Mouse (Mus musculus): ENCODE measurements at regions not wholly inside any gene's neighbourhood (a gene's known extent, or its start where the extent isn't known, plus 50 kb on each side); places are given as distances from the start of the nearest gene placed in this dataset.

- Histone ChIP-seq H3K36me3 (ENCODE audit: control insufficient read depth, insufficient read depth, low read length) (no peaks in the 10 kb centered on the region), H3K4me1 (ENCODE audit: control insufficient read depth, insufficient read depth, low read length) (no peaks in the 10 kb centered on the region), H3K4me2 (ENCODE audit: low read length) (no peak overlapping the region), H3K27me3 (ENCODE audit: control insufficient read depth, insufficient read depth, low read depth, low read length) (no peaks in the 10 kb centered on the region), H3K27ac (ENCODE audit: low read length) (no peak overlapping the region), H3K4me3 (ENCODE audit: low read depth, low read length) (no peak overlapping the region), H3K9me3 (replicated peaks; ENCODE audit: control insufficient read depth, low read length, poor library complexity, severe bottlenecking) (no peaks in the 10 kb centered on the region), H3K9ac (ENCODE audit: low read depth, low read length) (no peak overlapping the region)
- 74% methylated on average over 4 of the region's 4 CpGs for WGBS
- ATAC-seq: no peak
Measured at GRCm38 (mm10) chr3:144049270-144049669, 155.8 kb downstream of the Lmo4 start.

GRCm38 (mm10) chr3:144044366-144044765 is 160.7 kb downstream of the Lmo4 start:
- no peak for ATAC-seq

DNA sequence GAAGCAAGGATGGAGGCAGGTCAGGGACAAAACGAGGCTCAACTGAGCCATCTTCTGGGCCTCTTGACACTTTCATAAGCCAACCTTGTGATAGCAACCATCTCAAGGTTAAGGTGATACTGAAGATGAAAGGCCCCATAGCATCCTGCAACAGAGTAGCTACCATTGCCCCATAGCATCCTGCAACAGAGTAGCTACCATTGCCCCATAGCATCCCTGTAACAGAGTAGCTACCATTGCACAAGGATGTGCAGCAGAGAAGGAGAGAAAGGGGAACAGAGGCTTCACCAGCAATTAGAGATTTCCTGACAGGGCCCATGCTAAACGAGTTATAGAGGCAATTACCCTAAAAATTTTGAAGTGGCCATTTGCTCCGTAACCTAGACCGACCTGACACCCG is 163.2 kb downstream of the Lmo4 start:
- 82% methylated on average over 5 of the region's 5 CpGs for WGBS
- Histone ChIP-seq H3K9ac (ENCODE audit: low read depth, low read length) (no peak overlapping the region), H3K9me3 (replicated peaks; ENCODE audit: control insufficient read depth, low read length, poor library complexity, severe bottlenecking) (0 out of 2 replicates have a peak, but pooled peaks cover 2% of the 10 kb centered on the region), H3K36me3 (ENCODE audit: control insufficient read depth, insufficient read depth, low read length) (no peaks in the 10 kb centered on the region), H3K4me2 (ENCODE audit: low read length) (no peak overlapping the region), H3K4me3 (ENCODE audit: low read depth, low read length) (no peak overlapping the region), H3K27me3 (ENCODE audit: control insufficient read depth, insufficient read depth, low read depth, low read length) (no peaks in the 10 kb centered on the region), H3K27ac (ENCODE audit: low read length) (no peak overlapping the region), H3K4me1 (ENCODE audit: control insufficient read depth, insufficient read depth, low read length) (no peaks in the 10 kb centered on the region)
- ATAC-seq: no peak

More at GRCm38 (mm10) chr3:144044366-144044765, 160.7 kb downstream of the Lmo4 start:
- Histone ChIP-seq H3K27ac (ENCODE audit: low read length) (no peak overlapping the region), H3K9ac (ENCODE audit: low read depth, low read length) (no peak overlapping the region), H3K4me2 (ENCODE audit: low read length) (no peak overlapping the region), H3K4me3 (ENCODE audit: low read depth, low read length) (no peak overlapping the region), H3K27me3 (ENCODE audit: control insufficient read depth, insufficient read depth, low read depth, low read length) (no peaks in the 10 kb centered on the region), H3K9me3 (replicated peaks; ENCODE audit: control insufficient read depth, low read length, poor library complexity, severe bottlenecking) (no peaks in the 10 kb centered on the region), H3K4me1 (ENCODE audit: control insufficient read depth, insufficient read depth, low read length) (no peaks in the 10 kb centered on the region), H3K36me3 (ENCODE audit: control insufficient read depth, insufficient read depth, low read length) (no peaks in the 10 kb centered on the region)
- whole genome bisulfite sequencing: 58% methylated on average over 2 of the region's 2 CpGs

DNA sequence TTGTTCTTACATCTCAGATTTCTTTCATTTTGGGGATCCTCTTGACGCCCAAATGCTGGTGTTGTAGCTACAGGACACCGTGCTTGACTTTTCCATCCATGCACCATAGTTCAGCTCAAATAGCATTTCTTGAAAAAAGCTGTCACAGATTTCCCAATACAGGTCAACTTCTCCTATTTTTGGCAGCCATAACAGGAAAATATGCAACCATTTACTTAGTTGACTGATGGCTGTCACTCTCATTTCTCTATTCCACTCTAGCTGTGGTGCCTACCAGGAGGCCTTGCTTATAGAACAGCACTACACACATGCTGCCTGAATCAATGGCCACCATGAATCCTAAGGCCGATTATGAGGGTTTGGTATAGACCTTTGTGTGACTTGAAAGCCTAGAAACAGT is 165.5 kb downstream of the Lmo4 start:
- ATAC-seq: no peak
- no peak overlapping the region for H3K4me2 ChIP-seq (ENCODE audit: low read length)
- H3K9ac ChIP-seq (ENCODE audit: low read depth, low read length): no peak overlapping the region
- 0 out of 2 replicates have a peak, but pooled peaks cover 2% of the 10 kb centered on the region for H3K9me3 ChIP-seq (replicated peaks; ENCODE audit: control insufficient read depth, low read length, poor library complexity, severe bottlenecking)
- H3K27ac ChIP-seq (ENCODE audit: low read length): no peak overlapping the region
- no peak overlapping the region for H3K4me3 ChIP-seq (ENCODE audit: low read depth, low read length)
- H3K36me3 ChIP-seq (ENCODE audit: control insufficient read depth, insufficient read depth, low read length): no peaks in the 10 kb centered on the region
- H3K27me3 ChIP-seq (ENCODE audit: control insufficient read depth, insufficient read depth, low read depth, low read length): no peaks in the 10 kb centered on the region
- WGBS: 91% methylated on average over 3 of the region's 3 CpGs
- H3K4me1 ChIP-seq (ENCODE audit: control insufficient read depth, insufficient read depth, low read length): no peaks in the 10 kb centered on the region

DNA sequence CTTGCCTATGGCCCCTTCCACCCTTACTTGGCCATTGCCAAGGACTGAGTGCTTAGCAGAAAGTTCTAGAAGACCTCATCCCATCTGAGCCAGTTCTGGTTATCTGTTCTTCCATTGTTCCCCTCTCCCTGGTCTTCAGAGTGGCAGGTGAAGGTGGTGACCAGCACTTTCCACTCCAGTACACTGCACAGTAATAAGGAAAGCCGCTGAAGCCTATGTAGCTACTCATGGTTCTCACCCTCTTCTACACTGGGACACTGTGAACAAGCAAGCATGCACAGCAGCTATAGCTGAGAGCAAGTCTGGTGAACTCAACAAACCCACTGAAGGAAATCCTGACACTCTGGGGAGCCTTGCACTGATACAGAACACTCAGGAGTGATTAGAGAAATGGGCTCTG is 175.4 kb downstream of the Lmo4 start:
- H3K4me2 ChIP-seq (ENCODE audit: low read length): no peak overlapping the region
- H3K4me3 ChIP-seq (ENCODE audit: low read depth, low read length): no peak overlapping the region
- no peaks in the 10 kb centered on the region for H3K36me3 ChIP-seq (ENCODE audit: control insufficient read depth, insufficient read depth, low read length)
- WGBS: 100% methylated on average over 1 of the region's 1 CpGs
- no peaks in the 10 kb centered on the region for H3K9me3 ChIP-seq (replicated peaks; ENCODE audit: control insufficient read depth, low read length, poor library complexity, severe bottlenecking)
- H3K9ac ChIP-seq (ENCODE audit: low read depth, low read length): no peak overlapping the region
- no peak for ATAC-seq
- no peaks in the 10 kb centered on the region for H3K27me3 ChIP-seq (ENCODE audit: control insufficient read depth, insufficient read depth, low read depth, low read length)
- H3K27ac ChIP-seq (ENCODE audit: low read length): no peak overlapping the region
- H3K4me1 ChIP-seq (ENCODE audit: control insufficient read depth, insufficient read depth, low read length): no peaks in the 10 kb centered on the region

- H3K36me3 ChIP-seq (ENCODE audit: control insufficient read depth, insufficient read depth, low read length): no peaks in the 10 kb centered on the region
- WGBS: 78% methylated on average over 3 of the region's 3 CpGs
- H3K27me3 ChIP-seq (ENCODE audit: control insufficient read depth, insufficient read depth, low read depth, low read length): no peaks in the 10 kb centered on the region
- H3K9me3 ChIP-seq (replicated peaks; ENCODE audit: control insufficient read depth, low read length, poor library complexity, severe bottlenecking): no peaks in the 10 kb centered on the region
- H3K4me1 ChIP-seq (ENCODE audit: control insufficient read depth, insufficient read depth, low read length): no peaks in the 10 kb centered on the region
- H3K4me3 ChIP-seq (ENCODE audit: low read depth, low read length): no peak overlapping the region
- no peak overlapping the region for H3K9ac ChIP-seq (ENCODE audit: low read depth, low read length)
- no peak overlapping the region for H3K4me2 ChIP-seq (ENCODE audit: low read length)
- no peak for ATAC-seq
- H3K27ac ChIP-seq (ENCODE audit: low read length): no peak overlapping the region
Measured at GRCm38 (mm10) chr3:144029121-144029520, 175.9 kb downstream of the Lmo4 start.

- no peaks in the 10 kb centered on the region for H3K27me3 ChIP-seq (ENCODE audit: control insufficient read depth, insufficient read depth, low read depth, low read length)
- no peaks in the 10 kb centered on the region for H3K4me1 ChIP-seq (ENCODE audit: control insufficient read depth, insufficient read depth, low read length)
- H3K27ac ChIP-seq (ENCODE audit: low read length): no peak overlapping the region
- H3K9ac ChIP-seq (ENCODE audit: low read depth, low read length): no peak overlapping the region
- no peaks in the 10 kb centered on the region for H3K9me3 ChIP-seq (replicated peaks; ENCODE audit: control insufficient read depth, low read length, poor library complexity, severe bottlenecking)
- H3K4me3 ChIP-seq (ENCODE audit: low read depth, low read length): no peak overlapping the region
- no peak overlapping the region for H3K4me2 ChIP-seq (ENCODE audit: low read length)
- no peaks in the 10 kb centered on the region for H3K36me3 ChIP-seq (ENCODE audit: control insufficient read depth, insufficient read depth, low read length)
- WGBS: 93% methylated on average over 6 of the region's 6 CpGs
- ATAC-seq: no peak
Measured at GRCm38 (mm10) chr3:144027134-144027980, 177.7 kb downstream of the Lmo4 start.

- Histone ChIP-seq H3K4me3 (ENCODE audit: low read depth, low read length) (no peak overlapping the region), H3K27me3 (ENCODE audit: control insufficient read depth, insufficient read depth, low read depth, low read length) (no peaks in the 10 kb centered on the region), H3K4me1 (ENCODE audit: control insufficient read depth, insufficient read depth, low read length) (no peaks in the 10 kb centered on the region), H3K4me2 (ENCODE audit: low read length) (no peak overlapping the region), H3K9ac (ENCODE audit: low read depth, low read length) (no peak overlapping the region), H3K9me3 (replicated peaks; ENCODE audit: control insufficient read depth, low read length, poor library complexity, severe bottlenecking) (no peaks in the 10 kb centered on the region), H3K36me3 (ENCODE audit: control insufficient read depth, insufficient read depth, low read length) (no peaks in the 10 kb centered on the region), H3K27ac (ENCODE audit: low read length) (no peak overlapping the region)
- WGBS: 73% methylated on average over 14 of the region's 14 CpGs
- no peak for ATAC-seq
Measured at GRCm38 (mm10) chr3:144025451-144026125, 179.4 kb downstream of the Lmo4 start.

- no peak for ATAC-seq
- Histone ChIP-seq H3K9me3 (replicated peaks; ENCODE audit: control insufficient read depth, low read length, poor library complexity, severe bottlenecking) (no peaks in the 10 kb centered on the region), H3K36me3 (ENCODE audit: control insufficient read depth, insufficient read depth, low read length) (no peaks in the 10 kb centered on the region), H3K27ac (ENCODE audit: low read length) (no peak overlapping the region), H3K27me3 (ENCODE audit: control insufficient read depth, insufficient read depth, low read depth, low read length) (no peaks in the 10 kb centered on the region), H3K4me3 (ENCODE audit: low read depth, low read length) (no peak overlapping the region), H3K9ac (ENCODE audit: low read depth, low read length) (no peak overlapping the region), H3K4me2 (ENCODE audit: low read length) (no peak overlapping the region), H3K4me1 (ENCODE audit: control insufficient read depth, insufficient read depth, low read length) (no peaks in the 10 kb centered on the region)
- whole genome bisulfite sequencing: 92% methylated on average over 5 of the region's 5 CpGs
Measured at GRCm38 (mm10) chr3:144024216-144024615, 180.8 kb downstream of the Lmo4 start.
